Mouse (Mus musculus) kidney, adult 2 months (tissue): Measurements from ENCODE around the gene Poldip2. TPM values are rescaled to one million over a fixed set of nuclear protein-coding genes. Genes with fewer than 3 reads are reported as not detected.

Source experiments
- DNase-seq: peaks from one replicate; pipeline ENCODE4 v3.0.0; 2021
- H3K27ac ChIP-seq: fragments of 200-500 bp; 2 replicates; pipeline ENCODE4 v1.5.1; 2012; ENCODE audit warnings: low read depth, low read length, control low read depth, inconsistent platforms; ENCODE audit not compliant: insufficient read depth
- H3K27me3 ChIP-seq: fragments of 200-500 bp; replicated peaks from 2 replicates; pipeline ENCODE4 v1.6.1; 2012; ENCODE audit warnings: mild to moderate bottlenecking, moderate library complexity, low read length, inconsistent platforms; ENCODE audit not compliant: control insufficient read depth, insufficient read depth
- H3K36me3 ChIP-seq: fragments of 200-500 bp; 2 replicates; pipeline ENCODE4 v1.6.1; 2012; ENCODE audit warnings: mild to moderate bottlenecking, moderate library complexity, low read length, inconsistent platforms; ENCODE audit not compliant: control insufficient read depth, insufficient read depth
- H3K4me1 ChIP-seq: fragments of 200-500 bp; 2 replicates; pipeline ENCODE4 v1.6.1; 2011; ENCODE audit warnings: low read length; ENCODE audit not compliant: control insufficient read depth, insufficient read depth
- H3K4me3 ChIP-seq: fragments of 200-500 bp; 2 replicates; pipeline ENCODE4 v1.5.1; 2011; ENCODE audit warnings: mild to moderate bottlenecking, low read depth, low read length, control low read depth; ENCODE audit not compliant: insufficient read depth
- CTCF ChIP-seq: fragments of 200-500 bp; conservative IDR thresholded peaks from 2 replicates; pipeline ENCODE4 v1.5.1; 2011; ENCODE audit warnings: low read depth, mild to moderate bottlenecking, control low read depth, low read length, moderate library complexity, mixed read lengths; ENCODE audit not compliant: insufficient read depth, insufficient read length
- POLR2A ChIP-seq: fragments of 200-500 bp; IDR thresholded peaks from one replicate; pipeline ENCODE4 v1.6.1; 2011; ENCODE audit warnings: low read depth, low read length, control low read depth
- WGBS: fragments of 180-500 bp; shearing (Covaris S2); methylation state at CpG from one replicate; pipeline ENCODE4 v1.1.7; 2018; 5-methylcytosine and 5-hydroxymethylcytosine counted together
- polyA plus RNA-seq: library from polyadenylated mRNA; depleted of rRNA; stranded (reverse); fragments of >200 nt; gene quantifications from 2 replicates; pipeline ENCODE4 v1.2.3, GENCODE M21; 2012

Gene Poldip2
- polyA plus RNA-seq, 1 experiment, result 118 TPM

GRCm38 (mm10) chr11:78467515-78467914, 44.5 kb upstream of the Poldip2 start:
- TF ChIP-seq CTCF (no peak), POLR2A (no peak)
- H3K27ac ChIP-seq, result no peak overlapping the region
- H3K36me3 ChIP-seq, result no peaks in the 10 kb centered on the region
- 72% methylated on average over 7 of the region's 7 CpGs for WGBS
- H3K4me3 ChIP-seq, result no peak overlapping the region
- H3K27me3 ChIP-seq, result no peaks in the 10 kb centered on the region
- no peak for DNase-seq
- H3K4me1 ChIP-seq, result 0 out of 2 replicates have a peak, but pooled peaks cover 5% of the 10 kb centered on the region

GRCm38 (mm10) chr11:78467932-78468331, 44.1 kb upstream of the Poldip2 start:
- Histone ChIP-seq H3K4me3 (no peak overlapping the region), H3K36me3 (no peaks in the 10 kb centered on the region), H3K4me1 (0 out of 2 replicates have a peak, but pooled peaks cover 5% of the 10 kb centered on the region), H3K27me3 (no peaks in the 10 kb centered on the region), H3K27ac (no peak overlapping the region)
- TF ChIP-seq POLR2A (no peak), CTCF (no peak)
- WGBS, result 59% methylated on average over 3 of the region's 3 CpGs
- DNase-seq, result no peak

GRCm38 (mm10) chr11:78471326-78472103, 40.5 kb upstream of the Poldip2 start:
- no peaks in the 10 kb centered on the region for H3K36me3 ChIP-seq

GRCm38 (mm10) chr11:78475289-78475688, 36.7 kb upstream of the Poldip2 start:
- 77% methylated on average over 3 of the region's 3 CpGs for WGBS
- no peak overlapping the region for H3K27ac ChIP-seq
- H3K27me3 ChIP-seq, result no peaks in the 10 kb centered on the region
- no peak overlapping the region for H3K4me3 ChIP-seq
- no peak for TF ChIP-seq POLR2A
- no peak for TF ChIP-seq CTCF
- no peak for DNase-seq
- no peaks in the 10 kb centered on the region for H3K36me3 ChIP-seq
- no peaks in the 10 kb centered on the region for H3K4me1 ChIP-seq

More at GRCm38 (mm10) chr11:78471326-78472103, 40.5 kb upstream of the Poldip2 start:
- DNase-seq, result no peak
- WGBS, result 89% methylated on average over 10 of the region's 10 CpGs
- TF ChIP-seq POLR2A (no peak), CTCF (no peak)
- H3K27me3 ChIP-seq, result no peaks in the 10 kb centered on the region
- H3K4me1 ChIP-seq, result no peaks in the 10 kb centered on the region
- H3K4me3 ChIP-seq, result no peak overlapping the region
- no peak overlapping the region for H3K27ac ChIP-seq

- WGBS, result 60% methylated on average over 7 of the region's 7 CpGs
- no peaks in the 10 kb centered on the region for H3K27me3 ChIP-seq
- no peak overlapping the region for H3K4me3 ChIP-seq
- H3K36me3 ChIP-seq, result no peaks in the 10 kb centered on the region
- no peaks in the 10 kb centered on the region for H3K4me1 ChIP-seq
- DNase-seq, result no peak
- no peak for TF ChIP-seq CTCF
- no peak for TF ChIP-seq POLR2A
- no peak overlapping the region for H3K27ac ChIP-seq
Observed at GRCm38 (mm10) chr11:78483639-78484038, 28.4 kb upstream of the Poldip2 start.

GRCm38 (mm10) chr11:78488168-78488567, 23.8 kb upstream of the Poldip2 start:
- H3K36me3 ChIP-seq, result no peaks in the 10 kb centered on the region
- no peak overlapping the region for H3K4me3 ChIP-seq
- no peaks in the 10 kb centered on the region for H3K4me1 ChIP-seq
- no peak overlapping the region for H3K27ac ChIP-seq
- H3K27me3 ChIP-seq, result no peaks in the 10 kb centered on the region
- no peak for TF ChIP-seq POLR2A
- TF ChIP-seq CTCF, result peak; percentile 90
- DNase-seq, result peak; percentile 71
- 2% methylated on average over 8 of the region's 8 CpGs for WGBS

- TF ChIP-seq POLR2A, result no peak
- TF ChIP-seq CTCF, result peak; percentile 35
- H3K4me3 ChIP-seq, result no peak overlapping the region
- H3K27me3 ChIP-seq, result no peaks in the 10 kb centered on the region; the same call in 1 of the 2 replicates
- 8% methylated on average over 48 of the region's 48 CpGs for WGBS
- DNase-seq, result peak; percentile 25
- no peaks in the 10 kb centered on the region for H3K4me1 ChIP-seq
- no peak overlapping the region for H3K27ac ChIP-seq
- no peaks in the 10 kb centered on the region for H3K36me3 ChIP-seq
Observed at GRCm38 (mm10) chr11:78490781-78491241, 21.2 kb upstream of the Poldip2 start.
